Mouse (Mus musculus): Measurements from ENCODE around the gene Tagln2. TPM values are rescaled to one million over a fixed set of nuclear protein-coding genes. Genes with fewer than 3 reads are reported as not detected.

Gene Tagln2
- polyA plus RNA-seq, 1 experiment from 2014 or later: 580 TPM

DNA sequence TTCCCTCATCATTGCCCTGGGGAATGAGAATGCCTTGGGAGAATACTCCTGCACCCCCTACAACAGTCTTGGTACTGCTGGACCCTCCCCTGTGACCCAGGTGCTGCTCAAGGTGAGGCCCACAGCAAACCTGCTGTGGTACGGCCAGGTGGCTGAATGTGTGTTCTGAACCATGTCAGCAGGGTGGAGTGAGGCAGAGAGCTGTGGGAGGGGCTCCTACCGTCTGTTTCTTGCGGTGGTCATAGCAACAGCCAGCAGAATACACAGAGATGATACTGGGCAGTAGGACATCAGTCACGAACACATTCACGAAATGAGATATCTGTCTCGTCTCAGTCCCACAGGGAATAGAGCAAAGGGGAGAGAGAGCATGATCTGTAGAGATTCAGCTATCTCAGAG, 6.3 kb upstream of the Tagln2 start:
- H3K4me1 ChIP-seq: 0 out of 2 replicates have a peak, but pooled peaks cover 6% of the 10 kb centered on the region
- H3K36me3 ChIP-seq: peaks cover 3% of the 10 kb centered on the region; the same call in 1 of the 2 replicates
- no peak overlapping the region for H3K9ac ChIP-seq
- 50% methylated on average over 6 of the region's 6 CpGs for WGBS
- H3K27ac ChIP-seq: no peak overlapping the region
- no peaks in the 10 kb centered on the region for H3K27me3 ChIP-seq
- no peaks in the 10 kb centered on the region for H3K9me3 ChIP-seq
- no peak for ATAC-seq (ENCODE audit: borderline replicate concordance, extremely low read depth, low FRiP score, low TSS enrichment)
- no peak overlapping the region for H3K4me2 ChIP-seq
- no peak overlapping the region for H3K4me3 ChIP-seq

DNA sequence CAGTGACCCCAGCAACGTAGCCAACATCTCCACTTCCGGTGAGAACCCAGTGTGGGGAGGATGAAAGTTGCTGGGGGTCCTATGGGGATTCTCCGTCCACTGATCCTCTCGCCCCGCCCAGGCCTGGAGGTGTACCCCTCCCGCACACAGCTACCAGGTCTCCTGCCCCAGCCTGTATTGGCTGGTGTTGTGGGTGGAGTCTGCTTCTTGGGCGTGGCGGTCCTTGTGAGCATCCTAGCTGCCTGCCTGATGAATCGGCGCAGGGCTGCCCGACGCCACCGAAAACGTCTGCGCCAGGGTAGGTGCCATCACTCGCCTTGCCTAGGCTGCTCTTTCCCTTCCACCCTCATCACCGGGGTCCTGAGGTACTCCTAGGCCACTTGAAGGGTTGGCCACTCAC, 3.8 kb upstream of the Tagln2 start:
- ATAC-seq (ENCODE audit: borderline replicate concordance, extremely low read depth, low FRiP score, low TSS enrichment): no peak

DNA sequence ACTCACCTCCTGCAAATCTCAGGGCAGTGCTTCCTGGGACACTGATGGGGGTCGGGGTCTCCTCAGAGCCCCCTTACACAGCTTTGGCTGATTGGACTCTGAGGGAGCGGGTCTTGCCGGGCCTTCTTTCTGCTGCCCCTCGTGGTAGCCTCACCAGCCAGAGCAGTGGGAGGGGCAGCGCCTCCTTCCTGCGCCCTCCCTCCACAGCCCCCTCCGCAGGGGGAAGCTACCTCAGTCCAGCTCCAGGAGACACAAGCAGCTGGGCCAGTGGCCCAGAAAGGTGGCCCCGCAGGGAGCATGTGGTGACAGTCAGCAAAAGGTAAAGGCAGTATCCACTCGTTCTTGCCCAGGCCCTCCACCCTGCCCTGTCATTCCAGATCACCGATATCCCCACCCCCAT, 2.4 kb upstream of the Tagln2 start:
- Histone ChIP-seq H3K27me3 (no peaks in the 10 kb centered on the region), H3K9me3 (no peaks in the 10 kb centered on the region), H3K9ac (no peak overlapping the region), H3K4me2 (no peak overlapping the region), H3K36me3 (peaks cover 3% of the 10 kb centered on the region; the same call in 1 of the 2 replicates), H3K4me3 (no peak overlapping the region), H3K4me1 (peaks cover 20% of the 10 kb centered on the region), H3K27ac (no peak overlapping the region)
- no peak for ATAC-seq (ENCODE audit: borderline replicate concordance, extremely low read depth, low FRiP score, low TSS enrichment)
- 78% methylated on average over 10 of the region's 10 CpGs for WGBS

More for the DNA sequence above, 3.8 kb upstream of the Tagln2 start:
- Histone ChIP-seq H3K36me3 (peaks cover 3% of the 10 kb centered on the region; the same call in 1 of the 2 replicates), H3K27ac (no peak overlapping the region), H3K9me3 (no peaks in the 10 kb centered on the region), H3K9ac (no peak overlapping the region), H3K27me3 (no peaks in the 10 kb centered on the region), H3K4me3 (no peak overlapping the region), H3K4me1 (peaks cover 10% of the 10 kb centered on the region), H3K4me2 (no peak overlapping the region)
- 86% methylated on average over 17 of the region's 17 CpGs for WGBS

DNA sequence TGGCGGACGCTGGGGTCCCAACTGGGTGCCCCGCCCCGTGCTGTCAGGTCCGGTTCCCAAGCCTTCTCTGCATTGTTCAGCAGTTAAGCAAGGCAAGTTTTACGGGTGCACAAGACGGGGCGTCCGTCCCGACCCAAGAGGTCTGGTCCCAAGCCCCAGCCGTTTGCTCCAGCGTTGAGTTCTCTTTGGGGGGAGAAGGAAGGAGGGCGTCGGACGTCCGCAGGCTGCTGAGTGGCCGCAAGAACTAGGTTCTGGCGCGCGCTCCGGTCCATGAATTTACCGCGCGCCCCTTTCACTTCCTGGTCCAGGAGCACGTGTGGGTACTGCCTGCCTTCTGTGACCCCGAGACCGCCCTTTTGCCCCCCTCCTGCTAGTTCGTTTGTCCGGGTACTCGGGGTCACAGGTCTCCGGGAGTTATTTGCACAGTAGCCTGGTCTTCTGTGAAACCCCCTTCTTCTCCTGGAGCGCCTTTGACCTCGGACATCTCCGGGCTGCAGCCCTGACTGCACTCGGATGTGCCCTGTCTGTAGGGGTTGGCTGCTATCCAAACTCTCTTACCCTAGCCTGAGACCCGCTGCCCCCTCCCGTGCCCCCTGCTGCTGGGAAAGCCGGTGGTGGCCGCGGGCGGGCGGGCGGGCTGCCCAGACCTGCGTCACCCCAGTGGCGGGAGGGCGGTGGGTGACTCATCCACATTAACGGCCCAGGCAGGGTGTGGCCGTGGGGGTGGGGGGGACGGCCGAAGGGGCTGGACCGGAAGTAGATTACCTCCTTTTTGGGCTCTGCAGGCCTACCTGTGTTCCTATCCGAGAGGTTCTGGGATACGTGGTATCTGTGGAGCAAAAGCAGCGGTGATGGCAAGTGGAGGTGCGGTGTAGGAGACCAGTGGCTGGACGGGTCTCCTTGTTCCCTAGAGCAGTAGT, 864 bp downstream of the Tagln2 start:
- no peaks in the 10 kb centered on the region for H3K27me3 ChIP-seq
- peak overlapping the region; percentile 88 for H3K9ac ChIP-seq
- H3K27ac ChIP-seq: peak overlapping the region; percentile 95
- peak overlapping the region; percentile 69 for H3K4me3 ChIP-seq
- 2% methylated on average over 55 of the region's 56 CpGs for WGBS
- peaks cover 13% of the 10 kb centered on the region for H3K36me3 ChIP-seq
- peak; percentile 13; the same call in 1 of the 2 replicates for ATAC-seq (ENCODE audit: borderline replicate concordance, extremely low read depth, low FRiP score, low TSS enrichment)
- peak overlapping the region; percentile 78 for H3K4me2 ChIP-seq
- H3K9me3 ChIP-seq: no peaks in the 10 kb centered on the region
- H3K4me1 ChIP-seq: peaks cover 49% of the 10 kb centered on the region

DNA sequence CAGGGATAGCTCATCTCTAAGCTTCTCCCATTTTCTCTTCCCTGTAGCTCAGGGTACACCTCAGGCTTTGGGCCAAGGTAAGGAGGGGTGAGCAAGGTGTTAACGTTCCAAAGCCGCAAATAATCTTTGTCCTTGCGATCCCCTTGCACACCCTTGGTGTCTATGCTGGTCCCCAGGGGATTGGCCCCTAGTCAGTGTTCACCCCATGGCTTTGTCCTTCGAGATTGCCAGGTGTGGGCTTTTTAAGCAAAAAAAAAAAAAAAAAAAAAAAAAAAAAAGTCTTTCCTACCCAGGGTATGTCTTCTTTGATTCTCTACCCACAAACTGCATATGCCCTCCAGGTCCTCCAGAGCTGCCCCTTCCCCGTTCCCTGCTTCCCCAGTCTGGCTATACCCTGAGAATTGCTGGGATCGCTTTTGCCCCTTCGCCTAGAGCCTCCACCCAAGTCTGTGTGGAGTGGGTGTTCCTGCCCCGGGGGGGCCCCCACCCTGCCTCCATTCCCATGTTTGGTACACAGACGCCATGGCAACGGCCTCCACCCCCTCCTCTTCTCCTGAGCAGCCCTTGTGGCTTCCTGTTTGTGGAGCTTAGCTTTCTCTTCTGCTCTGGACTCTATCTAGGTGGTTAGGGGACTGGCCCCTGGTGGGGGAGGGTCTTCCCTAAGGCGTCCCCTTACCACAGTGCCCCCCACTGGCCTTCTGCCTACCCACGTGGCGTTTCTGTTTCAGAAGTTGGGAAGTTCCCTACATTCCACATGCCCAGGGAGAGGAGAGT, 1.7 kb downstream of the Tagln2 start:
- Histone ChIP-seq H3K27me3 (no peaks in the 10 kb centered on the region), H3K4me3 (peak overlapping the region; percentile 69), H3K4me2 (peak overlapping the region; percentile 78), H3K36me3 (peaks cover 22% of the 10 kb centered on the region), H3K27ac (peak overlapping the region; percentile 95), H3K9ac (peak overlapping the region; percentile 88), H3K4me1 (peaks cover 51% of the 10 kb centered on the region), H3K9me3 (no peaks in the 10 kb centered on the region)
- WGBS: 14% methylated on average over 13 of the region's 13 CpGs
- peak; percentile 23; the same call in 1 of the 2 replicates for ATAC-seq (ENCODE audit: borderline replicate concordance, extremely low read depth, low FRiP score, low TSS enrichment)

DNA sequence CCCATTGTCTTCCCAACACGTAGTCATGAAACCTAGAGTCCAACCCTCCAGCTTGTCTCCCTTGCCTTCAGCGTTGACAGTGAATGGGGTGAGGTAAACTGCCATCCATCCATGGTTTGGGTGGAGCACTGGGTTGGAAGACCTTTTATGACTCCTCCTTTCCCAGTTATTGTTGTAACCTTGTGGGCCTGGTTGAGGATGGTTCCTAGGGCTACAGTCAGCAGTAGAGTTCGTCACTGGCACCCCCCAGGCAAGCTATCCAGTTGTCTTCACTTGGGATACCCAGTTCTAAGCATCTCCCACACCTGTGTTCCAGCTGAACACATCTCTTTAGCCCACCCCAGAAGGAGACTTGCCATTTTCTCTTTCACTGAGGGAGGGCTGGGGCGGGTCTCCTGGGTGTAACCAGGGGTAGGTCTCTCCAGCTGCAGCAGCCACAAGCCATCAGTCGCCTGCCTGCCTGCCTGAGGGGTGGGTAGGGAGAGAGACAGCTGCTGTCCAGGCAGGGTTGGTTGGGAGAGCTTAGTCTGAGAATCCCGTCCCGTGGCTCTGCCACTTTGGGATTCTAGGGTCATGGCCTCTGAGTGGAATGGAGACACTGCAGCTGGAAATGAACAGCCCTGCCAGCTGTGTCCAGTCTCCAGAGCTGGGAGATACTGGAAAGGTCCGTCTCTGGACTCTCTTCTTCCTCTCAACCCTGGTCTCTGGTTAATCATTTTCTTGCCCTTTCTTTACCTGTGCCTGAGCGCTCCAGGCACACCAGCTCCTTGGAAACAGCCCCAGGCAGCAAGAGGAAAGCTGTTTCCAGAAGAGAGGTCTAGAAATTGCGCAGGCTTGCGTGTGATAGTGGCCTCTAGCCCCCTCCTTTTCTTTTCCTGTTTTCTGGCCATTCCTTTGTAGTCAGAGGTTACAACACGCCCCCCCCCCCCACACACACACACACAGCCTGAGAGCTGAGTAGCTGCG, 2.6 kb downstream of the Tagln2 start:
- Histone ChIP-seq H3K9ac (peak overlapping the region; percentile 88), H3K9me3 (no peaks in the 10 kb centered on the region), H3K27me3 (no peaks in the 10 kb centered on the region), H3K36me3 (peaks cover 29% of the 10 kb centered on the region), H3K4me1 (peaks cover 60% of the 10 kb centered on the region), H3K27ac (peak overlapping the region; percentile 95), H3K4me3 (peak overlapping the region; percentile 69), H3K4me2 (peak overlapping the region; percentile 78)
- peak; percentile 71 for ATAC-seq (ENCODE audit: borderline replicate concordance, extremely low read depth, low FRiP score, low TSS enrichment)
- WGBS: 10% methylated on average over 12 of the region's 13 CpGs

DNA sequence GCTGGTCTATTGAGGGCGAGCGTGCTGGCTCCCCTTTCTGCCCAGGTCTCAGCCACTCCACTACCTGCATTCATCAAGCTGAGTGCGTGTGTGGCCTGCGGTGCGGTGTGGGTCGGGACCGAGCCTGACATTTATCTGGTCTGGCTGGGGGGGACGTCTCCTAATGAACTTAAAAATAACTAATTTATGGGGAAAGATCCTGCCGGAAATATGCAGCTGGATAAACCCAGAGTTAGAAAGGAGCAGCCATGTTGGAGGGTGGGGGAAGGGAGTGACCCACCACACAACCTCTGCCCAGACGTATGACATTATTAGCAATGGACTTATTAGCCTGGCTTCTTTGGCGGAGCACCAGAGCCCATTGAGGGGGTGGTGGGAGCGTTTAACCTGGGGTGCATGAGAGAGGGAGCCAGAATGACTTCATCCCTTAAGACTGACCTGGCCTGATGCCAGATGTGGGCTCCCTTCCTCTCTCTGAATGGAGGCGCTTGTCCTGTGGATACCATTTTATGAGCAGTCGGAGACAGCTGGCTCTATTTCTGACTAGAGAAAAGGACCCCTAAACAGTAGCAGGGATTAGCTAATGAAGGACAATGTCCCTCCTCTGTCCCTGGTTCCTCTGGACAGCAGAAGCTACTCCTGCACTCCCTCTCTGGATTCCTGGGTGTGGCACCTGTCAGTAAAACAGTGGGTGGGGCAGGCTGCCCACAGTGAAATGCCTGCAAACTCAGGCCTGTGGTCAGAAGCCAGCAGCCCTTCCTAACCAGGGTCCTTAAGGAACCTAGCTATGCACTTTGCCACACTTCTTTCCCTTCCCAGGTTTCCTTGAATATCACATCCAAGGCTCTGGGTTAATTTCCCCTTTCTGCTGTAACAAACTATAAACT, 3.5 kb downstream of the Tagln2 start:
- 3% methylated on average over 14 of the region's 14 CpGs for whole genome bisulfite sequencing
- peaks cover 35% of the 10 kb centered on the region for H3K36me3 ChIP-seq
- peak overlapping the region; percentile 33; the same call in 1 of the 2 replicates for H3K9ac ChIP-seq
- peaks cover 68% of the 10 kb centered on the region for H3K4me1 ChIP-seq
- H3K27ac ChIP-seq: peak overlapping the region; percentile 95
- no peaks in the 10 kb centered on the region for H3K9me3 ChIP-seq
- ATAC-seq (ENCODE audit: borderline replicate concordance, extremely low read depth, low FRiP score, low TSS enrichment): peak; percentile 2
- H3K4me2 ChIP-seq: peak overlapping the region; percentile 78
- no peaks in the 10 kb centered on the region for H3K27me3 ChIP-seq
- H3K4me3 ChIP-seq: peak overlapping the region; percentile 69

DNA sequence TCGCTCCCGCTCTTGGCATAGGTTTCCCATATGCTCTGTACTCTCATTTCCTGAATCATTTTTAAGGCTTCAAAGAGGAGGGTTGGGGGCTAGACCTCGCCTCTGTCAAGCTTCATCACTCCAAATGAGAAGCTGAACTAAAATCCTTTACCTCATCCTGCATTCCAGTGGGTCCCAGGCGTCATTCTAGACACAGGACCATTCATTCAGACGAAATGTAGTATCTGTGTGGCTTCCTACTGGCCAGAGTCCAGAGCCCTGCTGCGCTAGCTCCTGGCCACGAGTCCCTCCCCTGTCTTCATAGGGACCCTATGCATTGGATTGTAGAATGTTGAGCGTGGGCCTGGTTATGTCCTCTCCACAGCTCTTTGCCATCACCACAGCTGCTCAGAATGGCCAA, 4.9 kb downstream of the Tagln2 start:
- no peak overlapping the region for H3K9ac ChIP-seq
- no peak overlapping the region for H3K4me3 ChIP-seq
- no peaks in the 10 kb centered on the region for H3K27me3 ChIP-seq
- peak overlapping the region; percentile 78; the same call in 1 of the 2 replicates for H3K4me2 ChIP-seq
- H3K4me1 ChIP-seq: peaks cover 69% of the 10 kb centered on the region
- ATAC-seq (ENCODE audit: borderline replicate concordance, extremely low read depth, low FRiP score, low TSS enrichment): no peak
- 56% methylated on average over 8 of the region's 8 CpGs for WGBS
- no peaks in the 10 kb centered on the region for H3K9me3 ChIP-seq
- peaks cover 46% of the 10 kb centered on the region for H3K36me3 ChIP-seq
- H3K27ac ChIP-seq: peak overlapping the region; percentile 41; the same call in 1 of the 2 replicates

DNA sequence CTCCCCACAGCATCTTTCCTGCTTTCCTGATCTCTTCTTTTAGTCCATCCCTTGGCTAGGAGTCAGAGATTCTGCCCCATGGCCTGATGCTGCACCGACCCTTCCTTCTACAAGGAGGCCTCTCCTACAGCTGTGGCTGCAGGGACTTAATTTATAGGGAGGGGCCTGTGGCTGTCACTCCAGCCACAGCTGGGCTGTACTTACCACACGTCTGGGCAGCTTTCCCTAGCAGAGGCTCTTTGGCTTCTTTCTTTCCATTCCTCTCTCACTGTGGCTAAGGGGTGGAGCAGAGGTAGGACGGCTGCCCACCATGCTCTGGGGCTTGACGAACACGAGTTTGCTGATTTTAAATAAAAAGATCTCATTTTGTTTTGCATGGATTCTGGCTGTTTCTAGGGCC, 7.2 kb downstream of the Tagln2 start:
- no peaks in the 10 kb centered on the region for H3K9me3 ChIP-seq
- H3K36me3 ChIP-seq: peaks cover 46% of the 10 kb centered on the region
- H3K4me2 ChIP-seq: no peak overlapping the region
- 33% methylated on average over 5 of the region's 5 CpGs for WGBS
- no peak overlapping the region for H3K9ac ChIP-seq
- no peaks in the 10 kb centered on the region for H3K27me3 ChIP-seq
- 0 out of 2 replicates have a peak overlapping the region, but pooled peaks have one; percentile 25 for H3K27ac ChIP-seq
- peak; percentile 46; the same call in 1 of the 2 replicates for ATAC-seq (ENCODE audit: borderline replicate concordance, extremely low read depth, low FRiP score, low TSS enrichment)
- H3K4me1 ChIP-seq: peaks cover 74% of the 10 kb centered on the region
- no peak overlapping the region for H3K4me3 ChIP-seq

DNA sequence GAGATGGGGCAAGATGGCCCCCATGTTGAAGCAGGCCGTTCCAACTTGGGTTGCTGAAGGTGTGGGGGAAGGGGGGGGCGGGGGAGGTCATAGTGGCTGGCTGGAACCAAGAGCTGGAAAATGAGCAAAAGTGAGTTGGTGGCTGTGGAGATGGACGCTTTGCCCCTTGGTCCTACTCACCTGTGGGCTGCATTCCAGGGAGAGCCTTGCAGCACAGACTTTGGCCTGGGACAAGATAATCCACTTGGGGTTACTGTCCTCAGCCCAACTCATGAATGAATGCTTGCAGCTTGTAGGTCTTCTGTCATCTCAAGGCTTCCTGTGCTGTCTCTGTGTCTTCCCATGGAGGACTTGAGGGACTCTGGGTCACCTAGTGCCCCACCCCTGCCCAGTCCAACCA, 7.9 kb downstream of the Tagln2 start:
- no peak for ATAC-seq (ENCODE audit: borderline replicate concordance, extremely low read depth, low FRiP score, low TSS enrichment)
- peak overlapping the region; percentile 9; the same call in 1 of the 2 replicates for H3K27ac ChIP-seq
- peaks cover 70% of the 10 kb centered on the region for H3K4me1 ChIP-seq
- H3K36me3 ChIP-seq: peaks cover 46% of the 10 kb centered on the region
- H3K9ac ChIP-seq: no peak overlapping the region
- 86% methylated on average over 3 of the region's 3 CpGs for WGBS
- H3K27me3 ChIP-seq: no peaks in the 10 kb centered on the region
- no peak overlapping the region for H3K4me2 ChIP-seq
- H3K9me3 ChIP-seq: no peaks in the 10 kb centered on the region
- no peak overlapping the region for H3K4me3 ChIP-seq
